Mouse (Mus musculus) lung, postnatal 14 days (tissue): ENCODE measurements around the gene Rbm14.
"Not testable (repeated sequence)": the region's sequence is repeated elsewhere in the genome, so short reads cannot be mapped to it uniquely, and the experiment has no call there.

Experiments
- DNase-seq: peaks from one replicate; pipeline ENCODE4 v3.0.0; 2021

Gene Rbm14

DNA sequence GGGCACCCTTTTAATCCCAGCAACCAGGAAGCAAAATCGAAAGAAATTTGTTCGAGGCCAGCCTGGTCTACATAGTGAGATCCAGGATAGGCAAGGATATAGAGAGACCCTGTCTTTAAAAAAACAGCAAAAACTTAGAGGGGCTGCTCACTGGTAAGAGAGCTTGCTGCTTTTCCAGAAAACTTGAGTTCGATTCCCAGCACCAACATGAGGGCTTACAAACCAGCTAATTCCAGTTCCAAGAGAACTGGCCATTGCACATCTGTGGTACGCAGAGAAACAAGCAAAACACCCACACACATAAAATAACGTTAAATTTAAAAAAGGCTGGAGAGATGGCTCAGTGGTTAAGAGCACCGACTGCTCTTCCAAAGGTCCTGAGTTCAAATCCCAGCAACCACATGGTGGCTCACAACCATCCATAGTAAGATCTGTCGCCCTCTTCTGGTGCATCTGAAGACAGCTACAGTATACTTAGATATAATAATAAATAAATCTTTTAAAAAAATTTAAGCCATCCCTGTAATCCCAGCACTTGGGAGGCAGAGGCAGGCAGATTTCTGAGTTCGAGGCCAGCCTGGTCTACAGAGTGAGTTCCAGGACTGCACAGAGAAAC is 1.0 kb upstream of the Rbm14 start:
- DNase-seq, result not testable (repeated sequence)

DNA sequence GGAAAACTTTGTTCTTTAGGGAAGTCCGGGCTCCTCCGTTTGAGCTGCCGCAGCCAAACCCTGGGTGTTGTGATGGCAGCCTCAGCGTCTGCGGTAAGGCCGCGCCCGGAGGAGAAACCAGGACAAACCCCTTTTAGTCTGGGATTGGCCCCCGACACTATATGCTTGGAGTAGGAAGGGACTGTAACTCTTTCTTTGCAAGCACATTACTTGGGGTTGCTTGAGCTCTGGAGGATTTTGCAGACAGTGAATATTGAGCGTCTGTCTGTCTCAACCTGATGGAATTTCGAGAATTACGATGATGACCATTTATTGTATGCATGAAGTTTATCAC is 442 bp upstream of the Rbm14 start:
- DNase-seq, result no peak

DNA sequence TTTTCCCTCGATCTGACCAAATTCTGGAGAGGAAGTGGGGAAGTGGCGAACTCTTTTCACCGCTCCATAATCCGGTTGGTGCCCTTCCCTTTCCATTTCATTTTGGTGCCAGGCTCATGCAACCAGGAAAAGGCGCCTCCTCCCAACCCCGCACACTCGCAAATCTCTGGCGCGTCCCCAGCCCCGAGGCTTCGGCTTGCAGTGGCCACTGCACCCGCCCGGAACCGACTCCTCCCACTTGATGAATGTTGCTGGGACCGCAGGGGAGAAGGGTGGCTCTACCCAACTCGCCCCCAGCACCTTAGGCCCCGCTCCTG is 730 bp downstream of the Rbm14 start:
- no peak for DNase-seq

DNA sequence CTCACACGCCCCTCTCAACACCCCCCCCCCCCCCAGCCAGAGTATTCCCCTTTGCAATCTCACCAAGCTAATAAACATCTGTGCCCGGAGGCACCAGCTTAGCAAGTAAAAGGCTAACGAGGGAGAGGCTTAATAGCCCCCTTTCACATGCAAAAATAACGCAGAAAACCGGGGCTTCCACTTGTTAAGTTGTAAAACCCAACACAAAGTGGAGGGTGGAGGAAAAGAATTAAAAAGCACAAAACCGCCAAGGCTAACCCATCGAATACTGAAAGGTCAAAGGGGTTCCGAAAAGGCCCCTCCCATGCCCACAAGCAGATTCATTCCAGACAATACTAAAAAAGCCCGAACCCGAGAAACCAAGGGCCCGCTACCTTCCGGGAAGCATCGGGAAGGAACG is 1.1 kb downstream of the Rbm14 start:
- no peak for DNase-seq

DNA sequence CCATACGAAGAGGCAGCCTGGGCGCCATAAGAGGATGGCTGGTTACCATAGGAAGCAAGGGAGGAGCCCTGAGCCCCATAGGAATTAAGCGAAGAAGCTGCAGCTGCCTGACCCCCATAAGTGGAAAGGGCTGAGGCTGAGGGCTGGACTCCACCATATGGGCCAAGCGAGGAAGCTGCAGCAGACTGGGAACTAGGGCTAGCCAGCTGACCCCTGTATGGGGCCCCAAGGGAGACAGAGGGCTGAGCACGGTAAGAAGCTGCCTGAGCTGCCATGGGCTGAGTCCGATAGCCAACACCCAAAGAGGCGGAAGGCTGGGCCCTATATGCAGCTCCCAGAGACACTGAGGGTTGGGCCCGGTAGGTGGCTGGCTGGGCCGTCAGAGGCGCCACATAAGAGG is 8.2 kb downstream of the Rbm14 start:
- no peak for DNase-seq

DNA sequence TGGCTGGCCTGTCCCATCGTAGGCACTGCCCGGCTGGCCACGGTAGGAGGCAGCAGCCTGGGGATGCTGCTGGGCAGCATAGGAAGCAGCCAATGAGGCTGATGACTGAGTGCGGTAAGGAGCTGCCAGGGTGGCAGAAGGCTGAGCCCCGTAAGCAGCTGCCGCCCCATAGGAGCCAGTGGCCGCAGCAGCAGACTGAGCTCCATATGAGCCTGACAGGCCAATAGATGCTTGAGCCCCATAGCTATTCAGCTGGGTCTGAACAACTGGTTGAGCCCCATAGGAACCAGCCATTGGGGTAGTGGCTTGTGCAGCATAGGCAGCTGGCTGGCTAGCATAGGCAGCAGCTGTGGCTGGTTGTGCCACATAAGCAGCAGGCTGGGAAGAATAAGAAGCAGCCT is 8.7 kb downstream of the Rbm14 start:
- DNase-seq, result no peak

DNA sequence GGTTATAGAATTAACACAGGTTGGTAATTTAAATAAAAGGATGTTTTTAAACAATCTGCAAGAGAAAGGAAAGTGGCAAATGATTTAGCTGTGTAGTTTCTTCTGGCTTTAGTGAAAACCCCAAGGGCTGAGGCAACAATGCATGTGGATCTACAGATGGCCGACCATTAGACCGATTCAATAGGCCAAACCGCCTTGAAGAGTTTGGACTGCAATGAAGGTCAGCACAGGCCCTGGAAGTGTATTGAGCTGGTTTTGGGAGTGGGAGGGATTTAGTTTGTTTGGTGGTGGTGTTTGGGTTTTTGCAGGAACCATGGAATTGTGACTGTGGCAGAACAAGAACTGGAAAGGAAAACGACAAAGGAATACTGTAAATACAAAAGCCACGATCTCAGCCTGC is 12.4 kb downstream of the Rbm14 start:
- no peak for DNase-seq

DNA sequence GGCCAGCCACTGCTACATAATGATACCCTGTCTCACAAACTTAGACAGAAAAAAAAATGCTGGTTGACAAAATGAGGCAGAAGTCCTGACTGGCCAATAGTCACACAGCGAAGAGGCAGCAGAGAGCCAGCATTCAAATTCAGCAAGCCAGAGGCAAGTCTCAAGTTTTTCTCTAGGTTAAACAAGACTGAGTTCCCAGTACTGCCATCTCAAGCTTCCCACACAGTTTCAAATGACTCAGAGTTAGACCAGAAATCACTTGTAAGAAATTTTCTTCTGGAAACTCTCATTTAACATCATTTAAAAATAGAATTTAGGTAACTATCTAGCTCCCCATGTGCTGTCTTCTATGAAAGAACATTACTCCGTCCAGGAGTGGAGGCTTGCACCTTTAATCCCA is 13.6 kb downstream of the Rbm14 start:
- DNase-seq, result no peak

DNA sequence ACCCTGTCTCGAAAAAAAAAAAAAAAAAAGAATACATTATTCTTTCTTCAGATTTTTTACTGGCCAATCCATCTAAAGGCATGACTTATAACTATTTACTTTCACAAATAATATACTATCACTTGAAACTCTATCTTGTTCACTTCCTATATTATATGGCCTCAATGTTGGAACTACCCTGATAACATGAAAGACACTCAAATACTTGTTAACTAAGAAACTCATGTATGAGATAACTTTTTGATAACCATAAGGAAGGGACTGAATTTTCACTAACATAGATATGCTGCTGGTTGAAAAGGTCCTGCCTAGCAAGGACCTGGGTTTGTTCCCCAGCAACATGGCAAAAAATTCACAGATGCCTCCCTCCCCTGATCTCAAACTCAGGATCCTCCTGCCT is 15.5 kb downstream of the Rbm14 start:
- DNase-seq, result no peak

DNA sequence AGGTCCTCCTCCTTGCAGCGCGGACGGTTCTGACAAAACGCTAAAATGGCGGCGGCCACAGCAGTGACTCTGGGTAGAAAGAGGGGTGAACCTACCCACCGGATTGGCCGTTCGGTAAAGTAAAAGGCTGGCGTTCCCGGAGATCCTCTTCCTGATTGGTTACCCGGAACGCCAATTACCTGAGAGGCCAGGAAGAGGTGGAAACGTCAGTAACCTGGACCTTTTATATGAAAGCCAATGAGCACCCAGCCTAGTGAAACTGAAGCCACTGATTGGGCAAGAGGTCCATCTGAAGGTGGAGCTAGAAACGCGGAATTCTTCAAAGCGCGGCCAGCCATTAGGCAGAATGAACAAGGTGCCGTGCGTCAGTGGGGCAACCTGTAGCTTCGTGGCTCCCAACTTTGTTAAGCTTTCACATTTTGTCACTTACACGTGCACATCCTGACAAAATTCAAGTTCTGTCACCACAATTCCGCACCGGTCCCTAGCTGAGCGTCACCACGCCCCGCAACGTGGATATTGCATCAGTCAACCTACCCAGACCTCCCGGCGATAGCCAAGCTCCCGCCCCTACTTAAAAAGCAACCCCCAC is 17.5 kb downstream of the Rbm14 start, which contains the start of gene Rbm4:
Gene Rbm4 (minus strand): TSS at position 71 of the 592 bp plus-strand sequence.
- peak; percentile 98 for DNase-seq

DNA sequence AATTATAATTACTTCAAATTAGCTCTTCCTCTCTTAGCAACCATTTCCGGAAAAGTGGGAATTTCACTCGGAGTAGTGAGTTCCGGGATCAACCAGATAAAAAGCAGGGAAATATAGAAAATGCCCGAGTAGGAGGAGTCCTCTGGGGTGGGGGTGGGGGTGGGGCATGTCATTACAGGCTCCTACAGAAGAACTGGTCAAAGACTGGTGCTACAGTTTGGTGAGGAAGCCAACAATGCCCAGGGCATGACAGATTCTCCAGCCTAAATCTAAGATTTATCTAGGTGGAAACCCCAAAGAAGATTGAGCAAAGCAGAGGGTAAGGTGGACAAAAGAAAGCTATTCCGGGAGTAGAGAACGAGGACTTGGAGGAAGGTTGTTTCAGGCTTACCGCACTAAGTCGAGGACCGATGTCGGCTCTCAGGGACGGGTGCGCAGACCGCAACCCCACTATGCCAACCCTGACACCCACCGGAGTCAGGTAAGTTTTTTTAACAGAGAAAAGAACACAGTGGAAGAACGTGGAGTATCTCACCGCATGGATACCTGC is 18.1 kb downstream of the Rbm14 start:
- no peak for DNase-seq

DNA sequence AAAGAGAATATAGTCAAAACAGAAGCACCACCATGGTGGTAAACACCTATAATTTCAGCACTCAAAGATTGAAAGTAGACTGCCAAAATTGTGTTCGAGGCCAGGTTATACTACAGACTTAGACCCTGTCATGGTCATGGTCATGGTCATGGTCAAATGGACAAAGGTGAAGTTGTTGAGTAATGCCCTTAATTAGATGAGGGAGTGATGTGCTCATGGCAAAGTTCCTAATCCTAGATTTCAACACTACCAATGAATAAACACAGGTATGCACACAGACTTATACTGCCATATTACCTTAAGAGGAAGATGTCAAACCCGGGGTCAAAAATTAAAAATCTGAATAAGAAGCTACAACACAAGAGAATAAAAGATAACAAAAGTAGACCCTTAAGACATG is 25.1 kb downstream of the Rbm14 start:
- DNase-seq, result no peak

DNA sequence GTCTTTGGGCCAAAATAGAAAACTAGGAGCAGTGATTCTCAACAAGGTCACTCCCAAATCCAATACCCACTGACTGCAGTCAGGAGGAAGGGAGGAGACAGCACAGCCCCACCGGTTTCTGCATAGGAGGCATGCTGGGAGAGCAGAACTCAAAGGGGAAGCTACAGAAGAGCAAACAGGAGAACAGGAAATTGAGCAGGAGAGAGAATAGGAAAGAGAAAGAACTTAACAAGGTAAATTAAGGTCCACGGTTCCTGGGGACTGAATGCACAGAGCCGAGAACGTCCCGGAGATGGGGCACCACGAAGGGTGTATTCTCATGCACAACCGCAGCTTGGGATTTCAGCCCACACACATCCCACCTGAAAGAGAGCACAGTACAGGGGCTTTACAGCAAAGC is 26.2 kb downstream of the Rbm14 start:
- DNase-seq, result no peak

DNA sequence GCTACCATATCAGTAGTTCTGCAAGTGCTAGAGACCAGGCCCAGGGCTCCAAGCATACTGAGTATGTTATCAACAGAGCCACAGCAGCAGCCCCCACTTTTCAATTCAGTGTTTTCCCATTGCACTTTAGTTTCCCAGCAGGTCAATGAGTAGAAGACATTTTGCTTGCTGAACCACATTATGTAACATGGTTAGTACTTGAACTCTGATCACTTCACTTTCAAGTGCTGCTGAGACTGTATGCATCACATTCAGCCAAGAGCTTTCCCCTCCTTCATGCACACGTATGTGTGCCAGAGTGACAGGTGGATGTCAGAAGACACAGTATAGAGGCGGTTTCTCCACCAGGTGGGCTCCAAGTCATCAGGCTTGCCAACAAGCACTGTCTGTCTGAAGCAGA is 28.5 kb downstream of the Rbm14 start:
- DNase-seq, result no peak

DNA sequence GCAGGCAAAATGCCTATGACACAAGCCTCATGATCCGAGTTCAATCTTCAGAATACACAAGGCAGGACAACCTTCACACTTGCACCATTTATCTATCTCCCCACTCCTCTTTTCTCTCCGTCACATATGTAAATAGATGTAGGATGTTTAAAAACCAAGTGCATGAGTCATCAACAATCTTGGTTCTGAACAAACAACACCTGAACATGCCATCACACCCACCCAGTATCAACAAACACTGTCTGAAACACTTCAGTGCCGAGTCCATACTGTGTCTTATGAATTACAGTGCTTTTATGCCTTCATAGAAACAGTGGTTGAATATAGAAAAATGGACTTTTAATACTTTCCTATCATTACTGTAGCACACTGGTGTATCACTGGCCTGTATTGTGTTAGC is 38.6 kb downstream of the Rbm14 start:
- no peak for DNase-seq

DNA sequence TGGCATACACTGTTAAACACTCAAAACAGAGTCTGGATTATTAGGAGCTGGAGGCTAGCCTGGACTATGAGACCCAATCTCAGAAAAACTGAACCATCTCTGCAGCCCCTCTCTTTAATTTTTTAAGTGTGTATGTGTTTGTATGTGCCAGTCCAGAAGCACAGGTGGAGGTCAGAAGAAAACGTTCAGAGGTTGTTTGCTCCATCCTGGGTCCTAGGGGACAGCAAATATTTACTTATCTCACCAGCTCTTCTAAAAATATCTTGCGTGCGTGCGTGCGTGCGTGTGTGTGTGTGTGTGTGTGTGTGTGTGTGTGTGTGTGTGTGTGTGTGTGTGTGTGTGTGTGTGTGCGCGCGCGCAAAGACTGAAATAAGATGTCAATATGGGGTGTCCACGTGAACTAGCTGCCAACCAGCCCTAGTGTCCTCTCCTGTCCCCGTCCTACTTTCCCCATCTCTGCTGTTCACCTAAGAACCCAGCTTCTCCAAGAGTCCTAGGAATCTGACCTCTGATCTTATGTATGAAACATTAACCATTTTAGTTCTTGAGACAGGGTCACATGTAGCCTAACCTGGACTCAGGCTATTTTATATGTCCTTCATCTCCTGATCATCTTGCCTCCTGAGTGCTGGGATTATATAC is 43.8 kb downstream of the Rbm14 start:
- DNase-seq, result no peak

DNA sequence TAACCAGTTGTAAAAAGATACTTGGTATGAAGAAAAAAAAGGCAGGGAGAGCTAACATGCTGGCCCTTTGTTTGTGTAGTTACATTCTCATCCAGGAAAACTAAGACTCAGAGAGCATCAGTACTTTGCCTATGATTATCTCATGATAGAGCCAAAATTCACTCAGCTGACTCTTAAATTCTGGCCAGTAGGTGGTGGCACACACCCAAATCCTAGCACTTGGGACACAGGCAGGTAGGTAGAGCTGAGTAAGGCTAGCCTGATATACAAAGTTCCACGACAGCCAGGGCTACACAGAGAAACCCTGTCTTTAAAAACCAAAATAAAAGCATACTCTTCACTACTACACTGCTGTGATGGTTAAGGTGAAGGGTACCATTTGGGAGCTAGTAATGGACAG is 48.6 kb downstream of the Rbm14 start:
- peak; percentile 14 for DNase-seq

DNA sequence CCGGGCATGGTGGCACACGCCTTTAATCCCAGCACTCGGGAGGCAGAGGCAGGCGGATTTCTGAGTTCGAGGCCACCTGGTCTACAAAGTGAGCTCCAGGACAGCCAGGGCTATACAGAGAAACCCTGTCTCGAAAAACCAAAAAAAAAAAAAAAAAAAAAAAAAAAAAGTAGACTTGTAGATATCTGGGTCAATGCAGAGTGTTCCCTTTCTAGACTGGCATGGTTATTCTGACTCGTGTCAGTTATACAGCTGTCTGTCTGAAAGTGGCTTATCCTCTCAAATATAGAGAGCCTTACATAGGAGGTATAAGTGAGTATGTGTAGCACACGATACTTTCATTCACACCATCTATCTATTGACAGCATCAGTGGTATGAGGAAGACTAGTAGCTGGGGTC is 50.9 kb downstream of the Rbm14 start:
- not testable (repeated sequence) for DNase-seq

DNA sequence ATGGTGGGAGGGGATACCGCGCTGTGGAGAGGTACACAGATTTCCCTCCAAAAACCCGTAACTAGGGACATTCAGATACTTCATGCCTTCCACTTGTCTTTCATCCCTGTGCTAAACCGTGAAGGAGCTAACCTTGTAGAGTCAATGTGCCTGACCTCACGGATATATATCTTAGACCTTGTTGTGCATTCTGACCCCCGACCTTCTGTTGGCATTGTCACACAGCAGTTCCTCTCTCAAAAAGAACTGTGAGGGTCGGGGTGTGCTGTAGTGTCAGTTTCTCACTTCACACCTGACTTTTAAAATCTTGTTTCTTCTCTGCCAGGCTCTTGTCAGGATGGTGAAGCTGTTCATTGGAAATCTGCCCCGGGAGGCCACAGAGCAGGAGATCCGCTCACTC is 54.5 kb downstream of the Rbm14 start:
- DNase-seq, result no peak

DNA sequence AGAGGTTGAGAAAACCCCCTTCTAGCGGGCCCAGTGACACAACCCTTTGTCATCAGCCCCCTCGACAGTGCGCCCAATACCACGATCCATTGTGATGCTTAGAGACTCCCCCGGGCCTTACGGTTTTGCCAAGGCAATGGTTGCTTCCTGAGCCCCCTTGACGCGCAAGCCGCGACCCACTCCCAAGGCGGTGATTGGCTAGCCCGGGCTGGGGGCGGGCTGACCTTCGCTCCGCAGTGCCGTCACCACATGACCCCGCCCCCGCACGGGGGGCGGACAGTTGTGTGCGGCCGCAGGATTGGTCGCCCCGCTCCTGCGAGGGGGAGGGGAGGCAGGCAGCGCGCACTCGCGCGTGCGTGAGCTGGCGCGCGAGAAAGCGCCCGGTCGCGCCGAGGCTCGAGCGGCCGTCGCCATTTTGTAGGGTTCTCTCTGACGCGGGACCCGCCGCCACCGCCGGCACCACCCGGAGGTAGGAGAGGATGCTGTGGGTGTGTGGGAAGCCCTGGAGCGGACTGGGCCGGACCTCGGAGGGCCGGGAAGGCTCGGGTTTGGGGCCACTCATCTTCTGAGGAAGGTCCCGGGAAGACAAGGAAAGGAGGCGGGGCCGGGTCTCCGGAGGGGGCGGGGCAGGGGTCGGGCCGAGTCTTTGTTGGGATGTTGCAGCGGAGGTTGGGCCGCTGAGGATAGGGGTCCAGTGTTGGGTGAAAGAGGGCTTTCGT is 55.1 kb downstream of the Rbm14 start, which contains the start of gene Rbm4b:
Gene Rbm4b (plus strand): TSS at position 305 of the 719 bp plus-strand sequence.
- DNase-seq, result peak; percentile 96

DNA sequence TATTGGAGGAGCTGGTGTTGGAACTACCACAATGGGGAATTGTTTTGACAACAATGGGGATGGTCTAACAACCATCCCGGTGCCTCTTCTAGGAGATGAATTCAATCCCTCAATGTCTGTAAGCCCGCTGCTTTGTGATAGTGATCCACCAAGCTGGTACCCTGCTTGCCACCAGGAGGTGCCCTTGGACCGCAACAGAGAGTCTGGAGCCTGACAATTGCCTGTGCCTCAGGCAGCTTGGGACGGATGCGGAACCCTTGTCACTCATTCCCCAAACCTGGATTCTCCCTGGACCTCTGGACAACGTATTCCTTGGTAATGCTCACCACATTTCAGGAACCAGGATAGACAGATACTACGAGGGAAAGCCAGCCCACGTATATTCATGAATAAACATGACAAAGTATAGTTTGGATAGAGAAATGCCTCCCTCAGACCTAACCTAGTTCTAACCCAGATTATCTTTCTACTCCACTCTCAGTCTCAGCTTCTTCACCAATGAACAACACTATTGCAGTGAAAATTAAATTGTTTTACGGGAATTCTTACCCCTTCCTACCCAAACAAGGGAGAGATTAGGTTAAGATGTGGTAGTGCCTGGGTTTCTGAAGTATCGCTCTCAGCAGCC is 55.8 kb downstream of the Rbm14 start:
- peak; percentile 93 for DNase-seq
